Mouse (Mus musculus) midbrain, embryonic 15.5 days (tissue): ENCODE data around the gene Gps2. TPM values are rescaled to one million over a fixed set of nuclear protein-coding genes. Genes with fewer than 3 reads are reported as not detected.
"Not testable (repeated sequence)": the region's sequence is repeated elsewhere in the genome, so short reads cannot be mapped to it uniquely, and the experiment has no call there.

Experiments used
- ATAC-seq: fragments of 200-750 bp; cut with Nextera tagmentation; replicated peaks from 2 replicates; pipeline ENCODE4 v1.8.0; 2017; ENCODE audit warnings: moderate TSS enrichment
- H3K27ac ChIP-seq: fragments of 300-500 bp; sonication (generic); 2 replicates; pipeline ENCODE4 v1.5.1; 2015; ENCODE audit warnings: mild to moderate bottlenecking, inconsistent platforms
- H3K27me3 ChIP-seq: fragments of 300-500 bp; sonication (generic); replicated peaks from 2 replicates; pipeline ENCODE4 v1.6.1; 2015; ENCODE audit warnings: inconsistent platforms
- H3K36me3 ChIP-seq: fragments of 300-500 bp; sonication (generic); replicated peaks from 2 replicates; pipeline ENCODE4 v1.6.1; 2015; ENCODE audit warnings: inconsistent platforms
- H3K4me1 ChIP-seq: fragments of 300-500 bp; sonication (generic); 2 replicates; pipeline ENCODE4 v1.6.1; 2015; ENCODE audit warnings: inconsistent platforms
- H3K4me2 ChIP-seq: fragments of 300-500 bp; sonication (generic); 2 replicates; pipeline ENCODE4 v1.6.1; 2015; ENCODE audit warnings: inconsistent platforms, mild to moderate bottlenecking, moderate library complexity
- H3K4me3 ChIP-seq: fragments of 300-500 bp; sonication (generic); 2 replicates; pipeline ENCODE4 v1.5.1; 2015; ENCODE audit warnings: mild to moderate bottlenecking, inconsistent platforms
- H3K9ac ChIP-seq: fragments of 300-500 bp; sonication (generic); 2 replicates; pipeline ENCODE4 v1.6.1; 2015; ENCODE audit warnings: mild to moderate bottlenecking, inconsistent platforms
- H3K9me3 ChIP-seq: fragments of 300-500 bp; sonication (generic); 2 replicates; pipeline ENCODE4 v1.6.1; 2016; ENCODE audit warnings: inconsistent platforms
- WGBS: fragments of 180-500 bp; shearing (Covaris S2); methylation state at CpG from one replicate; pipeline ENCODE4 v1.1.7; 2015; ENCODE audit warnings: mixed read lengths; 5-methylcytosine and 5-hydroxymethylcytosine counted together
- polyA plus RNA-seq: library from polyadenylated mRNA; unstranded; fragments of >200 nt; fragmentation: Nextera tagmentation; extraction: Ambion mirVana; gene quantifications from 2 replicates; pipeline ENCODE4 v1.2.1, GENCODE M21; 2015

Gps2 gene
- polyA plus RNA-seq, 1 experiment from 2014 or later, result 77.6 TPM

- Histone ChIP-seq H3K4me3 (peak overlapping the region; percentile 89), H3K4me1 (peaks cover 27% of the 10 kb centered on the region), H3K27ac (0 out of 2 replicates have a peak overlapping the region, but pooled peaks have one; percentile 92), H3K36me3 (peaks cover 76% of the 10 kb centered on the region), H3K27me3 (no peaks in the 10 kb centered on the region), H3K9ac (no peak overlapping the region), H3K4me2 (peak overlapping the region; percentile 99), H3K9me3 (no peaks in the 10 kb centered on the region)
- 81% methylated on average over 15 of the region's 15 CpGs for WGBS
- peak; percentile 25 for ATAC-seq
Measured at GRCm38 (mm10) chr11:69912716-69913530, 765 bp upstream of the Gps2 start.

- Histone ChIP-seq H3K9ac (peak overlapping the region; percentile 89), H3K4me3 (peak overlapping the region; percentile 89), H3K27ac (peak overlapping the region; percentile 92), H3K36me3 (peaks cover 68% of the 10 kb centered on the region), H3K9me3 (no peaks in the 10 kb centered on the region), H3K4me1 (peaks cover 37% of the 10 kb centered on the region), H3K27me3 (no peaks in the 10 kb centered on the region), H3K4me2 (peak overlapping the region; percentile 99)
- 2% methylated on average over 17 of the region's 17 CpGs for WGBS
- ATAC-seq, result no peak; the same call in 1 of the 2 replicates
Measured at GRCm38 (mm10) chr11:69914372-69914764, 680 bp downstream of the Gps2 start.

GRCm38 (mm10) chr11:69914917-69915430, 1.3 kb downstream of the Gps2 start:
- Histone ChIP-seq H3K36me3 (peaks cover 62% of the 10 kb centered on the region), H3K9ac (peak overlapping the region; percentile 89)
- 43% methylated on average over 9 of the region's 9 CpGs for WGBS

GRCm38 (mm10) chr11:69915667-69916627, 2.3 kb downstream of the Gps2 start:
- no peak overlapping the region for H3K4me2 ChIP-seq
- peaks cover 53% of the 10 kb centered on the region for H3K36me3 ChIP-seq
- no peak overlapping the region for H3K27ac ChIP-seq
- H3K4me3 ChIP-seq, result no peak overlapping the region
- no peaks in the 10 kb centered on the region for H3K27me3 ChIP-seq
- H3K9ac ChIP-seq, result no peak overlapping the region
- H3K9me3 ChIP-seq, result no peaks in the 10 kb centered on the region
- H3K4me1 ChIP-seq, result peaks cover 47% of the 10 kb centered on the region
- 70% methylated on average over 5 of the region's 5 CpGs for WGBS
- no peak for ATAC-seq

More at GRCm38 (mm10) chr11:69914917-69915430, 1.3 kb downstream of the Gps2 start:
- Histone ChIP-seq H3K4me2 (peak overlapping the region; percentile 99), H3K4me3 (peak overlapping the region; percentile 89), H3K27me3 (no peaks in the 10 kb centered on the region), H3K4me1 (peaks cover 43% of the 10 kb centered on the region), H3K27ac (no peak overlapping the region), H3K9me3 (no peaks in the 10 kb centered on the region)
- no peak for ATAC-seq

GRCm38 (mm10) chr11:69916652-69917378, 3.1 kb downstream of the Gps2 start:
- Histone ChIP-seq H3K36me3 (peaks cover 45% of the 10 kb centered on the region), H3K4me1 (peaks cover 47% of the 10 kb centered on the region)
- not testable (repeated sequence) for H3K9me3 ChIP-seq, ATAC-seq, H3K27me3 ChIP-seq, H3K4me3 ChIP-seq, H3K27ac ChIP-seq, H3K9ac ChIP-seq, H3K4me2 ChIP-seq
- 64% methylated on average over 7 of the region's 7 CpGs for WGBS

- Histone ChIP-seq H3K4me3 (no peak overlapping the region), H3K27me3 (no peaks in the 10 kb centered on the region), H3K27ac (no peak overlapping the region), H3K4me2 (no peak overlapping the region), H3K9ac (no peak overlapping the region), H3K9me3 (no peaks in the 10 kb centered on the region), H3K4me1 (peaks cover 52% of the 10 kb centered on the region), H3K36me3 (peaks cover 38% of the 10 kb centered on the region; the same call in 1 of the 2 replicates)
- no peak for ATAC-seq
- 90% methylated on average over 8 of the region's 8 CpGs for WGBS
Measured at GRCm38 (mm10) chr11:69917379-69917948, 3.8 kb downstream of the Gps2 start.

GRCm38 (mm10) chr11:69918118-69918517, 4.4 kb downstream of the Gps2 start:
- no peak overlapping the region for H3K27ac ChIP-seq
- no peaks in the 10 kb centered on the region for H3K27me3 ChIP-seq
- no peak overlapping the region for H3K4me2 ChIP-seq
- no peak for ATAC-seq
- H3K9me3 ChIP-seq, result no peaks in the 10 kb centered on the region
- H3K4me1 ChIP-seq, result peaks cover 55% of the 10 kb centered on the region
- WGBS, result 86% methylated on average over 5 of the region's 5 CpGs
- peaks cover 34% of the 10 kb centered on the region; the same call in 1 of the 2 replicates for H3K36me3 ChIP-seq
- H3K9ac ChIP-seq, result no peak overlapping the region
- H3K4me3 ChIP-seq, result no peak overlapping the region

- peak overlapping the region; percentile 90; the same call in 1 of the 2 replicates for H3K27ac ChIP-seq
- peaks cover 34% of the 10 kb centered on the region; the same call in 1 of the 2 replicates for H3K36me3 ChIP-seq
- peak overlapping the region; percentile 83; the same call in 1 of the 2 replicates for H3K4me3 ChIP-seq
- H3K4me2 ChIP-seq, result peak overlapping the region; percentile 81
- H3K27me3 ChIP-seq, result no peaks in the 10 kb centered on the region
- ATAC-seq, result no peak
- peaks cover 50% of the 10 kb centered on the region for H3K4me1 ChIP-seq
- WGBS, result 88% methylated on average over 9 of the region's 9 CpGs
- H3K9ac ChIP-seq, result peak overlapping the region; percentile 89
- no peaks in the 10 kb centered on the region for H3K9me3 ChIP-seq
Measured at GRCm38 (mm10) chr11:69919053-69919452, 5.4 kb downstream of the Gps2 start.

GRCm38 (mm10) chr11:69919661-69920265, 6.1 kb downstream of the Gps2 start:
- peaks cover 43% of the 10 kb centered on the region for H3K4me1 ChIP-seq
- H3K4me2 ChIP-seq, result peak overlapping the region; percentile 81
- H3K4me3 ChIP-seq, result peak overlapping the region; percentile 83
- WGBS, result 2% methylated on average over 17 of the region's 17 CpGs
- no peaks in the 10 kb centered on the region for H3K9me3 ChIP-seq
- no peaks in the 10 kb centered on the region for H3K27me3 ChIP-seq
- peak overlapping the region; percentile 89 for H3K9ac ChIP-seq
- H3K27ac ChIP-seq, result peak overlapping the region; percentile 90
- ATAC-seq, result no peak
- peaks cover 34% of the 10 kb centered on the region; the same call in 1 of the 2 replicates for H3K36me3 ChIP-seq

GRCm38 (mm10) chr11:69920266-69921031, 6.8 kb downstream of the Gps2 start:
- under 1% methylated on average over 63 of the region's 65 CpGs for WGBS
- ATAC-seq, result peak; percentile 43

More at GRCm38 (mm10) chr11:69920266-69921031, 6.8 kb downstream of the Gps2 start:
- H3K4me1 ChIP-seq, result peaks cover 37% of the 10 kb centered on the region
- H3K27me3 ChIP-seq, result no peaks in the 10 kb centered on the region
- peaks cover 32% of the 10 kb centered on the region; the same call in 1 of the 2 replicates for H3K36me3 ChIP-seq
- peak overlapping the region; percentile 81 for H3K4me2 ChIP-seq
- H3K9me3 ChIP-seq, result no peaks in the 10 kb centered on the region
- H3K4me3 ChIP-seq, result peak overlapping the region; percentile 83
- peak overlapping the region; percentile 89 for H3K9ac ChIP-seq
- H3K27ac ChIP-seq, result peak overlapping the region; percentile 90
